Mouse (Mus musculus) G1E-ER4 (cell line): Measurements from ENCODE around the gene Itpr2. TPM values are rescaled to one million over a fixed set of nuclear protein-coding genes. Genes with fewer than 3 reads are reported as not detected.

ENCODE experiments used
- GATA1 ChIP-seq: IDR thresholded peaks from one replicate; pipeline ENCODE4 v1.8.0; 2012; ENCODE audit warnings: low read length, inconsistent platforms
- polyA plus RNA-seq: library from polyadenylated mRNA; stranded (reverse); fragments of >175 nt; gene quantifications from 2 replicates; pipeline ENCODE4 v1.2.3, GENCODE M21; 2012

Itpr2 gene
- polyA plus RNA-seq, 1 experiment, result 1.9 TPM

GRCm38 (mm10) chr6:146071883-146072282 is 430.1 kb downstream of the Itpr2 start:
- TF ChIP-seq GATA1, result no peak

Other genes starting within 250 kb of the Itpr2 start
- gene Fgfr1op2, start 75.0 kb upstream of the Itpr2 start, polyA plus RNA-seq, result 74.7 and 97.5 TPM in 2 replicates
- 27.0 and 38.2 TPM in 2 replicates for gene Ints13, start 75.6 kb upstream of the Itpr2 start, polyA plus RNA-seq
- 3.1 and 4.5 TPM in 2 replicates for gene Med21, start 140.3 kb upstream of the Itpr2 start, polyA plus RNA-seq
- 29.1 and 30.1 TPM in 2 replicates for gene Tm7sf3, start 140.6 kb upstream of the Itpr2 start, polyA plus RNA-seq
- gene Stk38l, start 222.8 kb upstream of the Itpr2 start, polyA plus RNA-seq, result 0.66 TPM in 2 replicates